Mouse (Mus musculus) neutrophil, adult 5-6 weeks (primary cell): ENCODE measurements around the gene Ppp4r1. TPM values are rescaled to one million over a fixed set of nuclear protein-coding genes. Genes with fewer than 3 reads are reported as not detected.
A peak's percentile ranks its signal among the peaks of the same experiment; 100 is the strongest.

Source experiments
- ATAC-seq: fragments of 151-379, 151-347 bp; 2 replicates; pipeline ENCODE4 v1.8.0; 2017; ENCODE audit warnings: mild to moderate bottlenecking, moderate TSS enrichment; ENCODE audit not compliant: insufficient number of reproducible peaks, poor library complexity, low FRiP score, severe bottlenecking; ENCODE audit errors: extremely low read depth
- total RNA-seq: library from RNA; stranded (forward); fragments of 200-1000 nt; gene quantifications from 2 replicates; pipeline ENCODE4 v1.2.3, GENCODE M21; 2017

Ppp4r1 gene
- total RNA-seq, 1 experiment from 2014 or later, result 121 TPM

- no peak for ATAC-seq
These were observed 57.3 kb downstream of the Ppp4r1 start for GRCm38 (mm10) chr17:65839541-65840256.

- ATAC-seq, result no peak
These were observed 60.5 kb downstream of the Ppp4r1 start for GRCm38 (mm10) chr17:65842669-65843381.

- ATAC-seq, result no peak
These were observed 63.0 kb downstream of the Ppp4r1 start for GRCm38 (mm10) chr17:65845423-65845822.

- ATAC-seq, result no peak
These were observed 65.5 kb downstream of the Ppp4r1 start for GRCm38 (mm10) chr17:65847694-65848449.

GRCm38 (mm10) chr17:65850487-65850886 is 68.1 kb downstream of the Ppp4r1 start:
- no peak for ATAC-seq

- ATAC-seq, result no peak
These were observed 69.4 kb downstream of the Ppp4r1 start for GRCm38 (mm10) chr17:65851749-65852148.

GRCm38 (mm10) chr17:65853326-65853725 is 71.0 kb downstream of the Ppp4r1 start:
- ATAC-seq, result no peak

GRCm38 (mm10) chr17:65854006-65854405 is 71.6 kb downstream of the Ppp4r1 start:
- no peak for ATAC-seq

- ATAC-seq, result no peak
These were observed 75.2 kb downstream of the Ppp4r1 start for GRCm38 (mm10) chr17:65857617-65858016.

GRCm38 (mm10) chr17:65862579-65862978 is 80.2 kb downstream of the Ppp4r1 start:
- ATAC-seq, result no peak

- no peak for ATAC-seq
These were observed 81.5 kb downstream of the Ppp4r1 start for GRCm38 (mm10) chr17:65863830-65864229.

- ATAC-seq, result peak; percentile 85
These were observed 82.4 kb downstream of the Ppp4r1 start for GRCm38 (mm10) chr17:65864742-65865141.

GRCm38 (mm10) chr17:65865265-65865664 is 82.9 kb downstream of the Ppp4r1 start:
- no peak for ATAC-seq

- ATAC-seq, result no peak
These were observed 83.8 kb downstream of the Ppp4r1 start for GRCm38 (mm10) chr17:65866201-65866600.

GRCm38 (mm10) chr17:65867996-65868395 is 85.6 kb downstream of the Ppp4r1 start:
- ATAC-seq, result no peak

- no peak for ATAC-seq
These were observed 87.3 kb downstream of the Ppp4r1 start for GRCm38 (mm10) chr17:65869720-65870119.

- ATAC-seq, result peak; percentile 84
These were observed 87.8 kb downstream of the Ppp4r1 start for GRCm38 (mm10) chr17:65870146-65870545.

- no peak for ATAC-seq
These were observed 89.3 kb downstream of the Ppp4r1 start for GRCm38 (mm10) chr17:65871641-65872041.

- no peak for ATAC-seq
These were observed 89.7 kb downstream of the Ppp4r1 start for GRCm38 (mm10) chr17:65872051-65872450.

GRCm38 (mm10) chr17:65872652-65873051 is 90.3 kb downstream of the Ppp4r1 start:
- peak; percentile 76 for ATAC-seq
